Mouse (Mus musculus): ENCODE data around the gene Mbd4. TPM values are rescaled to one million over a fixed set of nuclear protein-coding genes. Genes with fewer than 3 reads are reported as not detected.

The Mbd4 gene
- polyA plus RNA-seq (2012; rRNA removed): 0.67 and 0.90 TPM in 2 replicates

GRCm38 (mm10) chr6:115853091-115853813 lies at the start of gene Mbd4, which contains the start of gene Ift122:
Gene Mbd4 (minus strand): TSS chr6:115853371.
Gene Ift122 (plus strand): TSS chr6:115853470.

GRCm38 (mm10) chr6:115838161-115838597 lies 15.0 kb downstream of the Mbd4 start, which contains the start of gene Efcab12:
Gene Efcab12 (minus strand): TSS chr6:115838412.

GRCm38 (mm10) chr6:115808488-115809231 lies 44.5 kb downstream of the Mbd4 start, which contains the start of gene Rpl32:
Gene Rpl32 (minus strand): TSS chr6:115808747.

Other genes with a start within 250 kb of the Mbd4 start
- gene Raf1, start 176.7 kb downstream of the Mbd4 start, polyA plus RNA-seq (2012; rRNA removed): 105 and 120 TPM in 2 replicates
- gene Tmem40, start 91.0 kb downstream of the Mbd4 start, polyA plus RNA-seq (2012; rRNA removed): 2.4 and 3.5 TPM in 2 replicates
- 4.6 and 5.1 TPM in 2 replicates for gene Cand2, start 78.8 kb downstream of the Mbd4 start, polyA plus RNA-seq (2012; rRNA removed)
- 356 and 482 TPM in 2 replicates for gene Rpl32, start 44.6 kb downstream of the Mbd4 start, polyA plus RNA-seq (2012; rRNA removed)
- 0.08 and 0.17 TPM in 2 replicates for gene Efcab12, start 15.0 kb downstream of the Mbd4 start, polyA plus RNA-seq (2012; rRNA removed)
- gene Ift122, start 99 bp upstream of the Mbd4 start, polyA plus RNA-seq (2012; rRNA removed): 7.7 and 8.3 TPM in 2 replicates
- gene Rho, start 78.4 kb upstream of the Mbd4 start, polyA plus RNA-seq (2012; rRNA removed): 0.12 and 0.29 TPM in 2 replicates
- gene H1foo, start 91.6 kb upstream of the Mbd4 start, polyA plus RNA-seq (2012; rRNA removed): not detected in 2 replicates
- gene Plxnd1, start 141.6 kb upstream of the Mbd4 start, polyA plus RNA-seq (2012; rRNA removed): 41.8 and 42.0 TPM in 2 replicates